Comparison of ENCODE assay signal across 14 mouse cellular contexts in the genomic region with DNA sequence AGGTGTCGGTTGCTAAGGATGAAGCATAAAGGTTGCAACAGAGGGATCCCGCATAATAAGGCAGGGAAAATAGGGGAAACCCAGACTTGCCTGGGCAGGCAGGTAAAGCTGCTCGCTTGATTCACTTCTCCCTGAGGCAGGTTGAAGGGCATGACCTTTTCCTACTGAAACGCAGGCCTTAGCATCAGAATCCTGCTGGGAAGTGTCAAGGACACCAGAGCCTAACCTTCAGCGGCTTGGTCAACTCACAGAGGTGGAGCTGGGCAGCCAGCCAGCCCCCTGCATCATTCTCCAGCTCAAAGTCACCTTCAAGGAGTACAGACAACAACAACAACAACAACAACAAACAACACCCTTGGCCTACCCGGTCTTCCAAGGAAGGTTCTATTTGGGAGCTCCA.
"Had no signal": no experiment of that assay in that cellular context is flagged by ENCODE, and none has a peak within 500 bp of the region (broad histone marks: within the 10 kb centered on the region; RNA-seq: fewer than 3 reads in every experiment).

No protein-coding gene starts in this region.

- H3K9ac ChIP-seq: kidney, embryonic 15.5 days; liver, embryonic 12.5 days; lung, embryonic 14.5 days; midbrain, embryonic 15.5 days; neural tube, embryonic 13.5 days had no signal

- H3K36me3 ChIP-seq: kidney, embryonic 15.5 days; limb, embryonic 10.5 days; liver, embryonic 12.5 days; midbrain, embryonic 10.5 days; midbrain, embryonic 15.5 days; neural tube, embryonic 13.5 days had no signal

- H3K4me3 ChIP-seq: kidney, embryonic 15.5 days; left cerebral cortex, adult 2 months; limb, embryonic 10.5 days; liver, embryonic 12.5 days; midbrain, embryonic 10.5 days; midbrain, embryonic 15.5 days; neural tube, embryonic 13.5 days had no signal

- H3K9me3 ChIP-seq: kidney, embryonic 15.5 days; limb, embryonic 10.5 days; liver, embryonic 12.5 days; midbrain, embryonic 10.5 days; midbrain, embryonic 15.5 days; neural tube, embryonic 13.5 days had no signal

- DNase-seq: lung, embryonic 14.5 days; lung, postnatal 14 days; retina, postnatal 1 day; right cerebral cortex, postnatal 4 days; spleen, adult 18-20 months; thymus, adult 18-20 months; thymus, postnatal 14 days had no signal

- H3K27me3 ChIP-seq: kidney, embryonic 15.5 days; midbrain, embryonic 15.5 days; neural tube, embryonic 13.5 days had no signal

- H3K4me1 ChIP-seq: liver, embryonic 12.5 days; midbrain, embryonic 15.5 days; neural tube, embryonic 13.5 days had no signal

- H3K4me2 ChIP-seq: kidney, embryonic 15.5 days; liver, embryonic 12.5 days; lung, embryonic 14.5 days; midbrain, embryonic 15.5 days; neural tube, embryonic 13.5 days had no signal

- ATAC-seq: liver, embryonic 12.5 days; midbrain, embryonic 15.5 days had no signal

- H3K27ac ChIP-seq: kidney, embryonic 15.5 days; left cerebral cortex, adult 2 months; limb, embryonic 10.5 days; liver, embryonic 12.5 days; midbrain, embryonic 10.5 days; midbrain, embryonic 15.5 days; neural tube, embryonic 13.5 days had no signal
